Mouse (Mus musculus): Measurements from ENCODE around the gene Phtf2. TPM values are rescaled to one million over a fixed set of nuclear protein-coding genes. Genes with fewer than 3 reads are reported as not detected.
"Not testable (repeated sequence)": the region's sequence is repeated elsewhere in the genome, so short reads cannot be mapped to it uniquely, and the experiment has no call there.

Gene Phtf2
- polyA plus RNA-seq, 1 experiment from 2014 or later, result 21.4 TPM

- ATAC-seq (ENCODE audit: low FRiP score), result no peak
- Histone ChIP-seq H3K4me1 (replicated peaks; ENCODE audit: control insufficient read depth, insufficient read depth, low read length) (no peaks in the 10 kb centered on the region), H3K4me3 (ENCODE audit: low read depth, low read length) (no peak overlapping the region), H3K36me3 (ENCODE audit: control insufficient read depth, insufficient read depth, low read length) (0 out of 2 replicates have a peak, but pooled peaks cover 2% of the 10 kb centered on the region), H3K27ac (ENCODE audit: low read depth, low read length) (no peak overlapping the region), H3K9ac (ENCODE audit: low read depth, low read length) (no peak overlapping the region), H3K4me2 (replicated peaks; ENCODE audit: low read depth, low read length) (no peak overlapping the region), H3K27me3 (ENCODE audit: control insufficient read depth, insufficient read depth, low read length) (no peaks in the 10 kb centered on the region), H3K9me3 (ENCODE audit: control insufficient read depth, low read length) (no peaks in the 10 kb centered on the region)
- no peak for DNase-seq (ENCODE audit: low spot score)
- WGBS, result 93% methylated on average over 7 of the region's 7 CpGs
These were observed 116.5 kb downstream of the Phtf2 start for GRCm38 (mm10) chr5:20765365-20765920.

GRCm38 (mm10) chr5:20762441-20762840 lies 119.5 kb downstream of the Phtf2 start:
- not testable (repeated sequence) for H3K36me3 ChIP-seq (ENCODE audit: control insufficient read depth, insufficient read depth, low read length)
- WGBS, result 97% methylated on average over 3 of the region's 3 CpGs

GRCm38 (mm10) chr5:20760368-20761162 lies 121.4 kb downstream of the Phtf2 start:
- Histone ChIP-seq H3K4me1 (replicated peaks; ENCODE audit: control insufficient read depth, insufficient read depth, low read length) (no peaks in the 10 kb centered on the region), H3K27me3 (ENCODE audit: control insufficient read depth, insufficient read depth, low read length) (no peaks in the 10 kb centered on the region), H3K9ac (ENCODE audit: low read depth, low read length) (no peak overlapping the region), H3K4me2 (replicated peaks; ENCODE audit: low read depth, low read length) (no peak overlapping the region), H3K36me3 (ENCODE audit: control insufficient read depth, insufficient read depth, low read length) (0 out of 2 replicates have a peak, but pooled peaks cover 3% of the 10 kb centered on the region), H3K27ac (ENCODE audit: low read depth, low read length) (no peak overlapping the region), H3K4me3 (ENCODE audit: low read depth, low read length) (no peak overlapping the region), H3K9me3 (ENCODE audit: control insufficient read depth, low read length) (no peaks in the 10 kb centered on the region)
- WGBS, result 93% methylated on average over 12 of the region's 12 CpGs
- ATAC-seq (ENCODE audit: low FRiP score), result no peak
- no peak for DNase-seq (ENCODE audit: low spot score)

More at GRCm38 (mm10) chr5:20762441-20762840, 119.5 kb downstream of the Phtf2 start:
- DNase-seq (ENCODE audit: low spot score); H3K4me3 ChIP-seq (ENCODE audit: low read depth, low read length); H3K9me3 ChIP-seq (ENCODE audit: control insufficient read depth, low read length); ATAC-seq (ENCODE audit: low FRiP score); H3K9ac ChIP-seq (ENCODE audit: low read depth, low read length); H3K4me1 ChIP-seq (replicated peaks; ENCODE audit: control insufficient read depth, insufficient read depth, low read length); H3K27me3 ChIP-seq (ENCODE audit: control insufficient read depth, insufficient read depth, low read length); H3K4me2 ChIP-seq (replicated peaks; ENCODE audit: low read depth, low read length); H3K27ac ChIP-seq (ENCODE audit: low read depth, low read length): not testable (repeated sequence)

- WGBS, result 88% methylated on average over 5 of the region's 5 CpGs
- Histone ChIP-seq H3K27me3 (ENCODE audit: control insufficient read depth, insufficient read depth, low read length) (no peaks in the 10 kb centered on the region), H3K9ac (ENCODE audit: low read depth, low read length) (no peak overlapping the region), H3K36me3 (ENCODE audit: control insufficient read depth, insufficient read depth, low read length) (0 out of 2 replicates have a peak, but pooled peaks cover 3% of the 10 kb centered on the region), H3K4me1 (replicated peaks; ENCODE audit: control insufficient read depth, insufficient read depth, low read length) (no peaks in the 10 kb centered on the region), H3K27ac (ENCODE audit: low read depth, low read length) (no peak overlapping the region), H3K9me3 (ENCODE audit: control insufficient read depth, low read length) (no peaks in the 10 kb centered on the region), H3K4me3 (ENCODE audit: low read depth, low read length) (no peak overlapping the region), H3K4me2 (replicated peaks; ENCODE audit: low read depth, low read length) (no peak overlapping the region)
- DNase-seq (ENCODE audit: low spot score), result no peak
- ATAC-seq (ENCODE audit: low FRiP score), result no peak
These were observed 122.2 kb downstream of the Phtf2 start for GRCm38 (mm10) chr5:20759771-20760170.

- Histone ChIP-seq H3K4me1 (replicated peaks; ENCODE audit: control insufficient read depth, insufficient read depth, low read length) (no peaks in the 10 kb centered on the region; the same call in 1 of the 2 replicates), H3K27me3 (ENCODE audit: control insufficient read depth, insufficient read depth, low read length) (no peaks in the 10 kb centered on the region), H3K27ac (ENCODE audit: low read depth, low read length) (no peak overlapping the region), H3K36me3 (ENCODE audit: control insufficient read depth, insufficient read depth, low read length) (no peaks in the 10 kb centered on the region), H3K9ac (ENCODE audit: low read depth, low read length) (no peak overlapping the region), H3K4me3 (ENCODE audit: low read depth, low read length) (no peak overlapping the region), H3K9me3 (ENCODE audit: control insufficient read depth, low read length) (no peaks in the 10 kb centered on the region), H3K4me2 (replicated peaks; ENCODE audit: low read depth, low read length) (no peak overlapping the region)
- no peak for DNase-seq (ENCODE audit: low spot score)
- 78% methylated on average over 5 of the region's 5 CpGs for WGBS
- ATAC-seq (ENCODE audit: low FRiP score), result no peak
These were observed 128.0 kb downstream of the Phtf2 start for GRCm38 (mm10) chr5:20753963-20754362.

- no peak for DNase-seq (ENCODE audit: low spot score)
These were observed 128.8 kb downstream of the Phtf2 start for GRCm38 (mm10) chr5:20753096-20753495.

GRCm38 (mm10) chr5:20751696-20752095 lies 130.2 kb downstream of the Phtf2 start:
- no peaks in the 10 kb centered on the region; the same call in 1 of the 2 replicates for H3K4me1 ChIP-seq (replicated peaks; ENCODE audit: control insufficient read depth, insufficient read depth, low read length)
- no peaks in the 10 kb centered on the region for H3K27me3 ChIP-seq (ENCODE audit: control insufficient read depth, insufficient read depth, low read length)
- no peak overlapping the region for H3K27ac ChIP-seq (ENCODE audit: low read depth, low read length)
- no peak overlapping the region for H3K4me3 ChIP-seq (ENCODE audit: low read depth, low read length)
- ATAC-seq (ENCODE audit: low FRiP score) (peak; percentile 42; the same call in 1 of the 2 replicates), DNase-seq (ENCODE audit: low spot score) (no peak)
- H3K9ac ChIP-seq (ENCODE audit: low read depth, low read length), result no peak overlapping the region
- 56% methylated on average over 7 of the region's 7 CpGs for WGBS
- no peaks in the 10 kb centered on the region for H3K9me3 ChIP-seq (ENCODE audit: control insufficient read depth, low read length)
- H3K36me3 ChIP-seq (ENCODE audit: control insufficient read depth, insufficient read depth, low read length), result no peaks in the 10 kb centered on the region
- H3K4me2 ChIP-seq (replicated peaks; ENCODE audit: low read depth, low read length), result no peak overlapping the region

More at GRCm38 (mm10) chr5:20753096-20753495, 128.8 kb downstream of the Phtf2 start:
- H3K4me1 ChIP-seq (replicated peaks; ENCODE audit: control insufficient read depth, insufficient read depth, low read length), result no peaks in the 10 kb centered on the region; the same call in 1 of the 2 replicates
- WGBS, result 59% methylated on average over 2 of the region's 2 CpGs
- no peak overlapping the region for H3K27ac ChIP-seq (ENCODE audit: low read depth, low read length)
- H3K9ac ChIP-seq (ENCODE audit: low read depth, low read length), result no peak overlapping the region
- no peak overlapping the region for H3K4me2 ChIP-seq (replicated peaks; ENCODE audit: low read depth, low read length)
- H3K9me3 ChIP-seq (ENCODE audit: control insufficient read depth, low read length), result no peaks in the 10 kb centered on the region
- no peak overlapping the region for H3K4me3 ChIP-seq (ENCODE audit: low read depth, low read length)
- no peaks in the 10 kb centered on the region for H3K27me3 ChIP-seq (ENCODE audit: control insufficient read depth, insufficient read depth, low read length)
- H3K36me3 ChIP-seq (ENCODE audit: control insufficient read depth, insufficient read depth, low read length), result no peaks in the 10 kb centered on the region
- ATAC-seq (ENCODE audit: low FRiP score), result no peak

GRCm38 (mm10) chr5:20751000-20751399 lies 130.9 kb downstream of the Phtf2 start:
- Histone ChIP-seq H3K9ac (ENCODE audit: low read depth, low read length) (no peak overlapping the region), H3K36me3 (ENCODE audit: control insufficient read depth, insufficient read depth, low read length) (no peaks in the 10 kb centered on the region), H3K4me2 (replicated peaks; ENCODE audit: low read depth, low read length) (no peak overlapping the region), H3K4me1 (replicated peaks; ENCODE audit: control insufficient read depth, insufficient read depth, low read length) (no peaks in the 10 kb centered on the region; the same call in 1 of the 2 replicates), H3K9me3 (ENCODE audit: control insufficient read depth, low read length) (no peaks in the 10 kb centered on the region), H3K27me3 (ENCODE audit: control insufficient read depth, insufficient read depth, low read length) (no peaks in the 10 kb centered on the region), H3K4me3 (ENCODE audit: low read depth, low read length) (no peak overlapping the region), H3K27ac (ENCODE audit: low read depth, low read length) (no peak overlapping the region)
- DNase-seq (ENCODE audit: low spot score), result no peak
- 57% methylated on average over 7 of the region's 7 CpGs for WGBS
- ATAC-seq (ENCODE audit: low FRiP score), result no peak

Data from hindbrain, embryonic 11.5 days (tissue).